Mouse (Mus musculus): ENCODE results near the gene Egfr. TPM values are rescaled to one million over a fixed set of nuclear protein-coding genes. Genes with fewer than 3 reads are reported as not detected.

The Egfr gene
- total and polyA plus RNA-seq, 3 experiments: 0.26 TPM; not detected in 2

DNA sequence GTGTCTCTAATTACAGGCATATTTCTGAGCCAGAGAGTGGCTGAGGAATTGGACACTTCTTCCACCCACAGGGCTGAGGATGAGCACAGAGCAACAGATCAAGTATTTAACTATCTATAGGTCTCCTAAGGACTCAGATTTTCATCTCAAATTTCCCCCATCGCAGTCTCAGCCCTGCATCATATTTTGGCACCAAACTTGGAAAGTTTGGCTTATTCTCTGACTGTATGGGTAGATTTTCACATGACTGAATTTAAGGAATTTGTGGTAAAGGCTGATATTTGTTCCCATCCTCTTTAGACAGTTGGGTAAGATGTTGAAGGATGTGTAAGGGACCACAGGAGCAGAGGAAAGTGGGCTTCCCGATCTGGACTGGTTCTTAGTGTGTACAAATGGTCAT lies 145.7 kb downstream of the Egfr start:
- Histone ChIP-seq H3K27ac (ENCODE audit: insufficient read depth, low read depth) (no peak overlapping the region), H3K27me3 (replicated peaks) (no peaks in the 10 kb centered on the region), H3K4me2 (ENCODE audit: insufficient read depth, low read depth, poor library complexity, severe bottlenecking) (no peak overlapping the region), H3K4me3 (replicated peaks in 1 of 3; ENCODE audit: low read depth in 2 of 3, low read length in 2 of 3, poor library complexity in 1 of 3) (no peak overlapping the region), H3K79me2 (replicated peaks; ENCODE audit: control insufficient read depth, extremely low read depth, insufficient read depth, poor library complexity, severe bottlenecking) (no peaks in the 10 kb centered on the region), H3K4me1 (ENCODE audit: control insufficient read depth in 1 of 2, insufficient read depth in 2 of 2) (peaks cover 3 to 4% of the 10 kb centered on the region in 2 experiments; a peak in 3 of 4 replicates), H3K9ac (ENCODE audit: insufficient read depth, low read depth) (no peak overlapping the region), H3K9me3 (replicated peaks; ENCODE audit: low read length) (no peaks in the 10 kb centered on the region), H3K36me3 (replicated peaks in 1 of 2; ENCODE audit: control insufficient read depth in 1 of 2, insufficient read depth in 1 of 2, low read length in 1 of 2) (no peaks in the 10 kb centered on the region)
- no peak for DNase-seq (ENCODE audit: extremely low read depth)
- in situ Hi-C loops (cut with MboI; ENCODE audit: low pct_ligation_motif_present, low pct_unique_long_range_greater_than_20kb, low sequenced_read_pairs) (no loop called here), dilution Hi-C loops (cut with MboI; ENCODE audit: extremely low pct_ligation_motif_present, extremely low pct_unique_long_range_greater_than_20kb, low sequenced_read_pairs) (no loop called here)
- TF ChIP-seq KAT2A (IDR thresholded peaks at IDR 0.05; ENCODE audit: insufficient replicate concordance, low read length) (no peak), TBP (conservative IDR thresholded peaks at IDR 0.05; ENCODE audit: low read depth, low read length) (no peak), TCF12 (IDR thresholded peaks at IDR 0.05; ENCODE audit: low read depth, low read length) (no peak), MAX (IDR thresholded peaks at IDR 0.05; ENCODE audit: low read length) (no peak), IRF4 (IDR thresholded peaks at IDR 0.05; ENCODE audit: low read depth, low read length) (no peak)

DNA sequence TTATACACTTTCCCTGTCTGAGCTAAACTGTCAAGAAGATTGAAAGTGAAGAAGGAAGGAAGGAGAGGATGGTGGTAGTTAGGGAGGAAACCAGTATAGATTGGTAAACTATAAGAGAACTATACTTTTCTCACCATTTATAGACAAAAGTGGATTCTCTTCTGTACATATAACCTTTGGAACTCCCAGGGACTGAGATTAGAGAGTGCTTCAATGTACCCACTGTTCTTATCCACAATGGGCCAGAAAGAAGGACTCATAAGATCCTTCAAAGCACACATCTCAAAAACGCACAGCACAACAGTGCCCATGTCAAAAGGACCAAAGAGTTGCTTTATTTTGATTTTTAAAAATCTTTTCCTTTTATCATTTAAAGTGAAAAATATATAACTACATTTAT lies 148.2 kb downstream of the Egfr start:
- Histone ChIP-seq H3K4me2 (ENCODE audit: insufficient read depth, low read depth, poor library complexity, severe bottlenecking) (no peak overlapping the region), H3K79me2 (replicated peaks; ENCODE audit: control insufficient read depth, extremely low read depth, insufficient read depth, poor library complexity, severe bottlenecking) (no peaks in the 10 kb centered on the region), H3K27me3 (replicated peaks) (no peaks in the 10 kb centered on the region), H3K27ac (ENCODE audit: insufficient read depth, low read depth) (no peak overlapping the region), H3K36me3 (replicated peaks in 1 of 2; ENCODE audit: control insufficient read depth in 1 of 2, insufficient read depth in 1 of 2, low read length in 1 of 2) (no peaks in the 10 kb centered on the region), H3K4me1 (ENCODE audit: control insufficient read depth in 1 of 2, insufficient read depth in 2 of 2) (peaks cover 4 to 5% of the 10 kb centered on the region in 2 experiments; a peak in 2 of 4 replicates), H3K9ac (ENCODE audit: insufficient read depth, low read depth) (no peak overlapping the region), H3K9me3 (replicated peaks; ENCODE audit: low read length) (no peaks in the 10 kb centered on the region), H3K4me3 (replicated peaks in 1 of 3; ENCODE audit: low read depth in 2 of 3, low read length in 2 of 3, poor library complexity in 1 of 3) (no peak overlapping the region)
- TF ChIP-seq CHD1 (IDR thresholded peaks at IDR 0.05; ENCODE audit: low read depth, low read length) (no peak), ELF1 (IDR thresholded peaks at IDR 0.05; ENCODE audit: low read depth, low read length) (no peak), MAX (IDR thresholded peaks at IDR 0.05; ENCODE audit: low read length) (no peak), ZMIZ1 (IDR thresholded peaks at IDR 0.05; ENCODE audit: low read depth, low read length) (no peak), ZC3H11A (IDR thresholded peaks at IDR 0.05; ENCODE audit: low read depth, low read length) (no peak), RCOR1 (conservative IDR thresholded peaks at IDR 0.05; ENCODE audit: low read depth, low read length) (no peak), CHD2 (IDR thresholded peaks at IDR 0.05; ENCODE audit: low read length) (no peak), USF2 (conservative IDR thresholded peaks at IDR 0.05; ENCODE audit: low read depth, low read length) (no peak), NELFE (IDR thresholded peaks at IDR 0.05; ENCODE audit: low read depth, low read length) (no peak), NRF1 (IDR thresholded peaks at IDR 0.05; ENCODE audit: low read depth, low read length) (no peak), KAT2A (IDR thresholded peaks at IDR 0.05; ENCODE audit: insufficient replicate concordance, low read length) (no peak)
- dilution Hi-C loops (cut with MboI; ENCODE audit: extremely low pct_ligation_motif_present, extremely low pct_unique_long_range_greater_than_20kb, low sequenced_read_pairs) (no loop called here), in situ Hi-C loops (cut with MboI; ENCODE audit: low pct_ligation_motif_present, low pct_unique_long_range_greater_than_20kb, low sequenced_read_pairs) (no loop called here)
- DNase-seq (ENCODE audit: extremely low read depth): no peak

All from CH12.LX (cell line).